ENCODE assay signal across 8 mouse cellular contexts in genomic region chr9:66505141-66505917, GRCm38 (mm10). TPM values are rescaled to one million over a fixed set of nuclear protein-coding genes. Genes with fewer than 3 reads are reported as not detected.
DNase-seq lines count a peak whose midpoint lies in the region; ATAC-seq and TF ChIP-seq lines count a peak whose summit lies in the region.

No protein-coding gene starts in this region.

- DNase-seq in heart, embryonic 10.5 days (ENCODE audit: low spot score): no peak
- DNase-seq in heart, adult 9 months (ENCODE audit: low spot score in 2 of 2): no peak
- peak; percentile 55 for DNase-seq in c-Kit-positive CD71-negative TER-119-negative erythroid progenitor cells, embryonic 14.5 days (ENCODE audit: low read depth)
- no peak for DNase-seq in hindbrain, postnatal 0 days (ENCODE audit: low spot score)
- DNase-seq in spleen, adult 2 months (ENCODE audit: low read depth in 1 of 2, low spot score in 2 of 2): peak in 1 of 2 experiments; percentile 26
- no peak for DNase-seq in left cerebral cortex, adult 8-10 months (ENCODE audit: low spot score in 2 of 2)
- no peak for DNase-seq in embryo, embryonic 10 days (ENCODE audit: low spot score)
- no peak for DNase-seq in layer of hippocampus, adult 11-12 months (ENCODE audit: low spot score)

- TF ChIP-seq CTCF in hindbrain, postnatal 0 days (IDR thresholded peaks at IDR 0.05; ENCODE audit: low read depth): no peak
- TF ChIP-seq CTCF in spleen, adult 2 months (IDR thresholded peaks at IDR 0.05; ENCODE audit: extremely low read depth, insufficient read depth, insufficient read length, insufficient replicate concordance): no peak

- peaks cover 84% of the 10 kb centered on the region for H3K36me3 ChIP-seq in heart, embryonic 10.5 days
- H3K36me3 ChIP-seq in hindbrain, postnatal 0 days (ENCODE audit: insufficient read depth, low read length): peaks cover 51% of the 10 kb centered on the region
- H3K36me3 ChIP-seq in spleen, adult 2 months (ENCODE audit: control insufficient read depth, insufficient read depth, low read length): peaks cover 18% of the 10 kb centered on the region

- H3K9me3 ChIP-seq in heart, embryonic 10.5 days: no peaks in the 10 kb centered on the region
- no peaks in the 10 kb centered on the region for H3K9me3 ChIP-seq in hindbrain, postnatal 0 days (ENCODE audit: low read length)

- no peak overlapping the region for H3K4me3 ChIP-seq in heart, embryonic 10.5 days
- H3K4me3 ChIP-seq in hindbrain, postnatal 0 days (ENCODE audit: low read length): no peak overlapping the region
- no peak overlapping the region for H3K4me3 ChIP-seq in spleen, adult 2 months (ENCODE audit: extremely low read depth, insufficient read depth, insufficient read length)

- H3K27me3 ChIP-seq in heart, embryonic 10.5 days (ENCODE audit: insufficient read depth, poor library complexity, severe bottlenecking): no peaks in the 10 kb centered on the region
- no peaks in the 10 kb centered on the region for H3K27me3 ChIP-seq in hindbrain, postnatal 0 days (ENCODE audit: insufficient read depth, low read length)
- H3K27me3 ChIP-seq in spleen, adult 2 months (ENCODE audit: control insufficient read depth, insufficient read depth, low read length): no peaks in the 10 kb centered on the region

- H3K4me2 ChIP-seq in hindbrain, postnatal 0 days (ENCODE audit: low read depth, low read length): no peak overlapping the region

- H3K4me1 ChIP-seq in heart, embryonic 10.5 days: peaks cover 29% of the 10 kb centered on the region
- peaks cover 2% of the 10 kb centered on the region; the same call in 1 of the 2 replicates for H3K4me1 ChIP-seq in hindbrain, postnatal 0 days (ENCODE audit: insufficient read depth, low read length)
- peaks cover 22% of the 10 kb centered on the region; the same call in 1 of the 2 replicates for H3K4me1 ChIP-seq in spleen, adult 2 months (ENCODE audit: control insufficient read depth, insufficient read depth, insufficient read length)

- no peak for TF ChIP-seq POLR2A in spleen, adult 2 months (IDR thresholded peaks at IDR 0.05; ENCODE audit: low read depth, low read length)

- no peak; the same call in 1 of the 2 replicates for ATAC-seq in hindbrain, postnatal 0 days

- WGBS in heart, embryonic 10.5 days: 72% methylated on average over 9 of the region's 9 CpGs
- WGBS in hindbrain, postnatal 0 days: 43% methylated on average over 9 of the region's 9 CpGs
- WGBS in spleen, adult 2 months: 45% methylated on average over 9 of the region's 9 CpGs

- H3K27ac ChIP-seq in heart, embryonic 10.5 days: peak overlapping the region; percentile 36; the same call in 1 of the 2 replicates
- H3K27ac ChIP-seq in hindbrain, postnatal 0 days: peak overlapping the region; percentile 62
- H3K27ac ChIP-seq in spleen, adult 2 months (ENCODE audit: insufficient read depth, low read length): peak overlapping the region; percentile 77

- no peak overlapping the region for H3K9ac ChIP-seq in hindbrain, postnatal 0 days (replicated peaks; ENCODE audit: low read length)

RNA-seq across cellular contexts. Expression of gene Fbxl22, which starts 9.1 kb away (rescaled TPM):
- polyA plus RNA-seq in heart, embryonic 10.5 days (2016; fragmentation: Nextera tagmentation; extraction: Ambion mirVana): 38.9 and 70.4 TPM in 2 replicates
- total RNA-seq in hindbrain, postnatal 0 days (2014; rRNA removed): 0.26 and 0.54 TPM in 2 replicates
- 0.63 and 0.76 TPM in 2 replicates for polyA plus RNA-seq in hindbrain, postnatal 0 days (2015; fragmentation: Nextera tagmentation; extraction: Ambion mirVana)
- 1.5 and 3.2 TPM in 2 replicates for polyA plus RNA-seq in spleen, adult 2 months (2012; rRNA removed)
- under 1 TPM; 0.17 to 0.34 (median 0.25) TPM for total RNA-seq in left cerebral cortex, adult 8-10 months (2022)
